Mouse (Mus musculus): ENCODE measurements around the gene Polr3c. TPM values are rescaled to one million over a fixed set of nuclear protein-coding genes. Genes with fewer than 3 reads are reported as not detected.

Gene Polr3c
- total RNA-seq, 1 experiment, result 22.2 TPM

DNA sequence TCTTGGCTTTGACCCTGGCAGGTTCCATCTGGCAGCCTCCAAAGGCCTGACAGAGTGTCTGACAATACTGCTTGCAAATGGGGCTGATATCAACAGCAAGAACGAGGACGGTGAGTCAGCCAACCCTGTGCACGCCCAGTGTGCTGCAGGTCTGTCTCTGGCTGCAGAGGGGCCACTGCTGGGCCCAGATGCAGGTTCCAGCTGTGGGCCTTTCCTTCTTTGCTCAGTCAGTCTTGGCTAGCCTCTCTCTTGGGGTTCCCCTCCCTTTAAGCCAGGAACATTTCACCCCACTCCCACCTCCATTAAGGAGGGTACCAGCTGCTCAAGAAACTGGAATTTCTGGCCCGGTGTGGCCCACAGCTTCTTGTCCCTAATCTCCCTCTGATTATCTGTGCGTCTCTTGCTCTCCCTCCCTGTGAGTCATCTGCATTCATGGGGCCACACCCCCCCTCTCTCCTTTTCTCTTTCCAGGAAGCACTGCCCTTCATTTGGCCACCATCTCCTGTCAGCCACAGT is 48.2 kb downstream of the Polr3c start:
- peak overlapping the region; percentile 90 for H3K27ac ChIP-seq (ENCODE audit: insufficient read depth, low read depth, low read length, poor library complexity, severe bottlenecking)
- H3K4me1 ChIP-seq (ENCODE audit: control insufficient read depth in 2 of 2, insufficient read depth in 2 of 2, low read length in 2 of 2, poor library complexity in 1 of 2), result peaks cover 25 to 29% of the 10 kb centered on the region in 2 experiments
- in situ Hi-C loops (cut with MboI; ENCODE audit: low sequenced_read_pairs in 2 of 2, unreplicated experiment in 2 of 2), result no loop called here
- no peaks in the 10 kb centered on the region for H3K36me3 ChIP-seq (ENCODE audit: control insufficient read depth, insufficient read depth, low read length, poor library complexity, severe bottlenecking)
- no peak for TF ChIP-seq MAFK (IDR thresholded peaks at IDR 0.05; ENCODE audit: insufficient read depth, low read depth, low read length)
- peak overlapping the region; percentile 18; the same call in 1 of the 2 replicates for H3K9ac ChIP-seq (ENCODE audit: insufficient read depth, low read depth, low read length, poor library complexity, severe bottlenecking)
- no peak overlapping the region for H3K4me3 ChIP-seq (ENCODE audit: insufficient read depth in 1 of 2, low read depth in 1 of 2, low read length in 2 of 2, poor library complexity in 1 of 2, severe bottlenecking in 1 of 2)
- DNase-seq (ENCODE audit: low read depth, low spot score), result no peak
- H3K9me3 ChIP-seq (ENCODE audit: control insufficient read depth, insufficient read depth, low read depth, low read length), result no peaks in the 10 kb centered on the region

DNA sequence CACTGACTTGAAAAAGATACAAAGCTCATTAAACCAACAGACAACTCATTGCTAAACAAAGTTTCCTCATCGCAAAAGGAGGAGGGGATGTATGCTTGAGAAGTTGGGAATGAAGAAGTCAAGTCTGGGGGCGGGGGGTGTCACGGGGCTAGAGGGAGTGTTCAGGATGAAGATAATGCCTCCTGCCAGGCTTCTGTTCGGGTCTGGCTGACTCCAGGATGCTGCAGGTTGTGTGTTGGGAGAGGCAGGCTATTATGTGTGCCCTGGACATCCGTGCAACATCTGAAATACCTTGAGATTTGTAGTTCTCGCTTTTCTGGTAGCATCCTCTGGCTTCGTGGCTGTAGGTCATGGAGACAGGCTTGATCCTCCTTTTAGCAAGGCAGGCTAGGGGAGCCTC is 49.0 kb downstream of the Polr3c start:
- no peaks in the 10 kb centered on the region for H3K36me3 ChIP-seq (ENCODE audit: control insufficient read depth, insufficient read depth, low read length, poor library complexity, severe bottlenecking)
- no peak for DNase-seq (ENCODE audit: low read depth, low spot score)
- TF ChIP-seq MAFK (IDR thresholded peaks at IDR 0.05; ENCODE audit: insufficient read depth, low read depth, low read length), result no peak
- H3K9ac ChIP-seq (ENCODE audit: insufficient read depth, low read depth, low read length, poor library complexity, severe bottlenecking), result no peak overlapping the region; the same call in 1 of the 2 replicates
- H3K9me3 ChIP-seq (ENCODE audit: control insufficient read depth, insufficient read depth, low read depth, low read length), result no peaks in the 10 kb centered on the region
- peaks cover 31 to 35% of the 10 kb centered on the region in 2 experiments for H3K4me1 ChIP-seq (ENCODE audit: control insufficient read depth in 2 of 2, insufficient read depth in 2 of 2, low read length in 2 of 2, poor library complexity in 1 of 2)
- peak overlapping the region; percentile 90 for H3K27ac ChIP-seq (ENCODE audit: insufficient read depth, low read depth, low read length, poor library complexity, severe bottlenecking)
- in situ Hi-C loops (cut with MboI; ENCODE audit: low sequenced_read_pairs in 2 of 2, unreplicated experiment in 2 of 2), result no loop called here
- H3K4me3 ChIP-seq (ENCODE audit: insufficient read depth in 1 of 2, low read depth in 1 of 2, low read length in 2 of 2, poor library complexity in 1 of 2, severe bottlenecking in 1 of 2), result no peak overlapping the region

DNA sequence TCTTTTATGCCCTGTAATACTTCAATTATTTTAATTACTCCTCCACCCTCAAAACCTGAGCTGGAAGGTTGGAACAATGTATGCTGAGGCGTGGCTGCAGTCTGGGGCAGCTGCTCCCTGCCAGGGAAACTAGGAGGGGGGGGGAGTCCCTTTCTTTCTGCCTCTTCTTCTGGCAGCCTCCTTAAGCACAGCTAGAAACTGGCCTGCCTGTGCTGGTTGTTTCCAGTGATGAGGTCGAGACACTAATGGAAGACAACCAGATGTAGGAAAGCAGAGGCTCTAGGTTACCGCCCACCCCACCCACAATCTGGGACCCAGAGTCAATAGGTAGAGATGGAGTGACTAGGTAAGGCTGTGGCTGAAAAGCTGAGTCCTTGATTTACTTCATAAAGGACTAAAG is 51.7 kb downstream of the Polr3c start:
- in situ Hi-C loops (cut with MboI; ENCODE audit: low sequenced_read_pairs in 2 of 2, unreplicated experiment in 2 of 2), result no loop called here
- Histone ChIP-seq H3K4me1 (ENCODE audit: control insufficient read depth in 2 of 2, insufficient read depth in 2 of 2, low read length in 2 of 2, poor library complexity in 1 of 2) (peaks cover 30 to 39% of the 10 kb centered on the region in 2 experiments), H3K4me3 (ENCODE audit: insufficient read depth in 1 of 2, low read depth in 1 of 2, low read length in 2 of 2, poor library complexity in 1 of 2, severe bottlenecking in 1 of 2) (peak overlapping the region in 1 of 2 experiments; percentile 18; a peak in 1 of 4 replicates), H3K27ac (ENCODE audit: insufficient read depth, low read depth, low read length, poor library complexity, severe bottlenecking) (peak overlapping the region; percentile 92; the same call in 1 of the 2 replicates), H3K36me3 (ENCODE audit: control insufficient read depth, insufficient read depth, low read length, poor library complexity, severe bottlenecking) (no peaks in the 10 kb centered on the region), H3K9me3 (ENCODE audit: control insufficient read depth, insufficient read depth, low read depth, low read length) (no peaks in the 10 kb centered on the region), H3K9ac (ENCODE audit: insufficient read depth, low read depth, low read length, poor library complexity, severe bottlenecking) (no peak overlapping the region)
- DNase-seq (ENCODE audit: low read depth, low spot score), result peak; percentile 88
- TF ChIP-seq HCFC1 (IDR thresholded peaks at IDR 0.05; ENCODE audit: borderline replicate concordance, insufficient read depth, low read length), result 0 out of 2 replicates have a peak, but pooled peaks have one; percentile 4
- TF ChIP-seq ZNF384 (IDR thresholded peaks at IDR 0.05; ENCODE audit: low read depth, low read length), result no peak
- no peak; the same call in 1 of the 2 replicates for TF ChIP-seq CHD2 (IDR thresholded peaks at IDR 0.05; ENCODE audit: low read depth, low read length)
- no peak for TF ChIP-seq ZC3H11A (IDR thresholded peaks at IDR 0.05; ENCODE audit: borderline replicate concordance, low read depth, low read length)
- TF ChIP-seq MAFK (IDR thresholded peaks at IDR 0.05; ENCODE audit: insufficient read depth, low read depth, low read length), result no peak

DNA sequence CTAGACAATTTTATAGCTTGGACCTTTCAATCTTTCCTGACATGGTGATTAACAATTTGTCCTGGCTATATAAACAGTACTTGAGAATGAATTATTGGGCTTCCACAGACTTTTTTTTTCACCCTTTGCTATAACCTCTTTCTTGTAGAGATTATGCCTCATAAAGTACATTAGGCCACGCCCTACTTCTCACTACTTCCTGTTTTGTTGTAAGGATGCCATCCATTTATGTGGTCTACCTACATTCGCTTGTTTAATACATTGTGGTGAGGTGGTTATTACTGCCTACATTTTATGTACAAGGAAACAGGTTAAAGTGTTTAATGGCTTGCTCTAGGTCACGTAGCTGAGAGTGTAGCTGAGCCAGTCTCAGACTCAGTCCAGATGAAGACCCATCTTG is 52.3 kb downstream of the Polr3c start:
- Histone ChIP-seq H3K36me3 (ENCODE audit: control insufficient read depth, insufficient read depth, low read length, poor library complexity, severe bottlenecking) (no peaks in the 10 kb centered on the region), H3K4me3 (ENCODE audit: insufficient read depth in 1 of 2, low read depth in 1 of 2, low read length in 2 of 2, poor library complexity in 1 of 2, severe bottlenecking in 1 of 2) (peak overlapping the region in 1 of 2 experiments; percentile 18; a peak in 1 of 4 replicates), H3K4me1 (ENCODE audit: control insufficient read depth in 2 of 2, insufficient read depth in 2 of 2, low read length in 2 of 2, poor library complexity in 1 of 2) (peaks cover 28 to 36% of the 10 kb centered on the region in 2 experiments), H3K9me3 (ENCODE audit: control insufficient read depth, insufficient read depth, low read depth, low read length) (no peaks in the 10 kb centered on the region), H3K27ac (ENCODE audit: insufficient read depth, low read depth, low read length, poor library complexity, severe bottlenecking) (peak overlapping the region; percentile 92; the same call in 1 of the 2 replicates), H3K9ac (ENCODE audit: insufficient read depth, low read depth, low read length, poor library complexity, severe bottlenecking) (no peak overlapping the region)
- in situ Hi-C loops (cut with MboI; ENCODE audit: low sequenced_read_pairs in 2 of 2, unreplicated experiment in 2 of 2), result no loop called here
- TF ChIP-seq MAFK (IDR thresholded peaks at IDR 0.05; ENCODE audit: insufficient read depth, low read depth, low read length) (no peak), ZNF384 (IDR thresholded peaks at IDR 0.05; ENCODE audit: low read depth, low read length) (no peak), CHD2 (IDR thresholded peaks at IDR 0.05; ENCODE audit: low read depth, low read length) (no peak)
- no peak for DNase-seq (ENCODE audit: low read depth, low spot score)

DNA sequence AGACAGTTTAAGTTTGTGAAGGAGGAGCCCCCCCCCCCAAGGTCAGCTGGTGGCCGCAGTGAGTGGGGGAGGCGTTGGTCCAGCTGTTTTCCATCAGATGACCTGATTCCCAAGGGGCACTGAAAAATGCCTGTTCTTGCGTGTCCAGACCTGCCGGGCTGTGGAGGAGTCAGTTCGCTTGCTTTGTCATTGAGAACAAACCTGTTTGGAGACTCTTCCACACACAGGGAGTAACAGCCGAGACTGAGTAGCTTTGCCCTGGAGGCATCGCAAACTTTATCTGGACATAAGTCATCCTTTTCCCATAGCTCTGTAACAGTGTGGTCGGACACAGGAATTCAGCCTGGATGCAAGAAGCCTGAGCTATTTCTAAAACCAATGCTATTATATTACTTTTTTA is 53.0 kb downstream of the Polr3c start:
- Histone ChIP-seq H3K27ac (ENCODE audit: insufficient read depth, low read depth, low read length, poor library complexity, severe bottlenecking) (peak overlapping the region; percentile 92), H3K36me3 (ENCODE audit: control insufficient read depth, insufficient read depth, low read length, poor library complexity, severe bottlenecking) (no peaks in the 10 kb centered on the region), H3K4me1 (ENCODE audit: control insufficient read depth in 2 of 2, insufficient read depth in 2 of 2, low read length in 2 of 2, poor library complexity in 1 of 2) (peaks cover 30 to 31% of the 10 kb centered on the region in 2 experiments), H3K9ac (ENCODE audit: insufficient read depth, low read depth, low read length, poor library complexity, severe bottlenecking) (peak overlapping the region; percentile 45; the same call in 1 of the 2 replicates), H3K4me3 (ENCODE audit: insufficient read depth in 1 of 2, low read depth in 1 of 2, low read length in 2 of 2, poor library complexity in 1 of 2, severe bottlenecking in 1 of 2) (no peak overlapping the region), H3K9me3 (ENCODE audit: control insufficient read depth, insufficient read depth, low read depth, low read length) (no peaks in the 10 kb centered on the region)
- TF ChIP-seq MAFK (IDR thresholded peaks at IDR 0.05; ENCODE audit: insufficient read depth, low read depth, low read length) (no peak), ZC3H11A (IDR thresholded peaks at IDR 0.05; ENCODE audit: borderline replicate concordance, low read depth, low read length) (no peak), ZNF384 (IDR thresholded peaks at IDR 0.05; ENCODE audit: low read depth, low read length) (no peak), CHD2 (IDR thresholded peaks at IDR 0.05; ENCODE audit: low read depth, low read length) (no peak), HCFC1 (IDR thresholded peaks at IDR 0.05; ENCODE audit: borderline replicate concordance, insufficient read depth, low read length) (no peak)
- in situ Hi-C loops (cut with MboI; ENCODE audit: low sequenced_read_pairs in 2 of 2, unreplicated experiment in 2 of 2), result no loop called here
- no peak for DNase-seq (ENCODE audit: low read depth, low spot score)

Measured in ES-E14 (cell line).